Mouse (Mus musculus) heart, adult 2 months (tissue): ENCODE results near the gene Nckap5. TPM values are rescaled to one million over a fixed set of nuclear protein-coding genes. Genes with fewer than 3 reads are reported as not detected.
"Not testable (repeated sequence)": the region's sequence is repeated elsewhere in the genome, so short reads cannot be mapped to it uniquely, and the experiment has no call there.

ENCODE experiments used
- DNase-seq, 2 experiments: peaks; one replicate each; pipeline ENCODE4 v3.0.0; 2021
- H3K27ac ChIP-seq: fragments of 200-600 bp; 2 replicates; pipeline ENCODE4 v1.8.1; 2022
- H3K27me3 ChIP-seq: fragments of 200-500 bp; 2 replicates; pipeline ENCODE4 v1.6.1; 2012; ENCODE audit warnings: mild to moderate bottlenecking, low read length, inconsistent platforms, mixed read lengths; ENCODE audit not compliant: control insufficient read depth, insufficient read depth
- H3K36me3 ChIP-seq: fragments of 200-500 bp; 2 replicates; pipeline ENCODE4 v1.6.1; 2012; ENCODE audit warnings: low read length, inconsistent platforms; ENCODE audit not compliant: control insufficient read depth, insufficient read depth
- H3K4me1 ChIP-seq: fragments of 200-500 bp; 2 replicates; pipeline ENCODE4 v1.6.1; 2011; ENCODE audit warnings: low read length; ENCODE audit not compliant: control insufficient read depth, insufficient read depth
- H3K4me3 ChIP-seq: fragments of 200-600 bp; 2 replicates; pipeline ENCODE4 v1.8.1; 2022
- H3K79me2 ChIP-seq: fragments of 200-500 bp; replicated peaks from 2 replicates; pipeline ENCODE4 v1.6.1; 2012; ENCODE audit warnings: mild to moderate bottlenecking, inconsistent platforms, low read length, moderate library complexity, mixed read lengths; ENCODE audit not compliant: control insufficient read depth, insufficient read depth
- H3K9ac ChIP-seq: fragments of 200-500 bp; 2 replicates; pipeline ENCODE4 v1.6.1; 2012; ENCODE audit warnings: low read depth, mild to moderate bottlenecking, control low read depth, inconsistent platforms, low read length, mixed read lengths
- CTCF ChIP-seq: fragments of 200-600 bp; IDR thresholded peaks from 2 replicates; pipeline ENCODE4 v1.8.1; 2022; ENCODE audit warnings: antibody characterized with exemption, mild to moderate bottlenecking, moderate library complexity
- EP300 ChIP-seq: fragments of 200-500 bp; IDR thresholded peaks from 2 replicates; pipeline ENCODE4 v1.6.1; 2011; ENCODE audit warnings: low read depth, low read length, control low read depth; ENCODE audit not compliant: insufficient read depth
- POLR2A ChIP-seq: fragments of 200-500 bp; IDR thresholded peaks from 2 replicates; pipeline ENCODE4 v1.6.1; 2011; ENCODE audit warnings: mild to moderate bottlenecking, low read depth, low read length, control low read depth; ENCODE audit not compliant: insufficient read depth
- WGBS: fragments of 180-500 bp; shearing (Covaris S2); methylation state at CpG from one replicate; pipeline ENCODE4 v1.1.7; 2018; 5-methylcytosine and 5-hydroxymethylcytosine counted together
- intact Hi-C: fragments of 180-260 bp; cut with DNase I; formaldehyde crosslinking; loops from one replicate; pipeline ENCODE4 v1.15.1; 2025
- polyA plus RNA-seq: library from polyadenylated mRNA; depleted of rRNA; stranded (reverse); fragments of >200 nt; gene quantifications from 2 replicates; pipeline ENCODE4 v1.2.3, GENCODE M21; 2012
- total RNA-seq, 2 experiments: library from RNA; stranded (reverse); gene quantifications; 2 replicates each; pipeline ENCODE4 v1.2.3; 2021

Nckap5 gene
- total and polyA plus RNA-seq, 3 experiments, result 2.8 to 9.6 (median 6.0) TPM

DNA sequence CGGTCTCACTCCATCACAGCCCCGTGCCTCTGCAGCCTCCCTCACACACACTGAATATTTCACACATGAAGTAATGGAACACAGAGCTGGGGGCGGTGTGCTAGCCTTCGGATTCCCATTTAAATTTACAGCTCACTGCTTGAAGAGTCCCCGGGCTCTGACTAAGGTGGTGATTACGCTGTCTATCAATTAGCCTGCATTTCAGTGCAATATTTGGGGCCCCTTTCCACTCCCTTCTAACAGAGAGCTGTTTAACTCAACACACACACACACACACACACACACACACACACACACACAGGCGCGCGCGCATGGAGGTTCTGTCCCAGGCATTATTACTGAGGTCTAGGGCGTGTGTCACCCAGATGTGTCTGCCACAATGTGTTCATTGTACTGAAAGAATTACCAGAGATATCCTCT, 31.2 kb downstream of the Nckap5 start:
- Histone ChIP-seq H3K4me3 (no peak overlapping the region), H3K27me3 (no peaks in the 10 kb centered on the region), H3K36me3 (no peaks in the 10 kb centered on the region), H3K4me1 (peaks cover 5% of the 10 kb centered on the region), H3K79me2 (no peaks in the 10 kb centered on the region), H3K9ac (no peak overlapping the region), H3K27ac (no peak overlapping the region; the same call in 1 of the 2 replicates)
- TF ChIP-seq EP300 (no peak), CTCF (no peak), POLR2A (no peak)
- intact Hi-C loops, result no loop called here
- peak in 1 of 2 experiments; percentile 17 for DNase-seq
- WGBS, result 63% methylated on average over 11 of the region's 11 CpGs

DNA sequence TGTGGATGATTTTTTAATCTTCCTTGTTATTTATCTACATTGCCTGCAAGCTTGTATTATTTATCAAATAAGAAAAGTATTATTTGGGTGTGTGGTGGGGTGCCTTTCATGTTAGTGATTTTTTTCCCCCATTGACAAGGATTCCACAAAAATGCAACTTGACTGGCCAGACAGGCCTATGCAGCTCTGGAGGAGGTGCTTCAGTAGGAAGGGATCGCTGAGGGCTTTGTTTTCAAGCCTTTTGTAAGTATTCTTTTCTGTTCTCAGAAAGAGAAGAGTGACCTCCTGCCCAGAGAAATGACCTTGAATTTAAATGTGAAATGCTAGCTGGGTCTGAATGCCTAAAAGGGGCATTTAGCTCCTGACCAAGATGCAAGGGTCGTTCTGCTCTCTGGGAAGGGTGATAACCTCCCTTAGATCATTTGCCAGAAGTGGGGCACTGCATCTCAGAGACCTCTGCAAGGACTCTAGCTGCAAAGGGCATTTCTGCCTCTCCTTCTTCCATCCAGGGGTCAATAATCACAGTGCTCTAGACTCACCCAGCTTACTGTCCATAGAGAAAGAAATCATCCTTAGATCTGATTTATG, 50.2 kb downstream of the Nckap5 start:
- H3K79me2 ChIP-seq, result not testable (repeated sequence)
- WGBS, result no CpG with 5 or more reads among the region's 2 CpGs

DNA sequence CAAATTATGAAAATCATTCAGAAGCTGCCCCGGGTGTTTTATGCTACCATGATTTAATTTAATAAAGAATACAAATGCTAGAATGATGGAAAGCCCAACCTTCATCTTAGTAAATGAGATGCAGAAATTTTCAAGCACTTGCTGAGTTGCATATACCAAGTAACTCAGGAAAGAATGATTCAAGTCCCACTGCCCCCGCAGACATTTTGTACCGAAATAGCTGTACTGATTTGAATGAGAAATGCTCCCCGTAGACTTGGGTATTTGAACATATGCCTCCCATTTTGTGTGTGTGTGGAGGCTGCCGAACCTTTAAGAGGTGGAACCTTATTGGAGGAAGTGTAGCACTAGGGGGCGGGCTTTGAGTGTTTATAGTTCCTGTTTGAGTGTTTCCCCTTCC, 56.7 kb downstream of the Nckap5 start:
- intact Hi-C loops, H3K79me2 ChIP-seq, H3K27ac ChIP-seq, H3K9ac ChIP-seq, H3K36me3 ChIP-seq, DNase-seq, H3K27me3 ChIP-seq, H3K4me1 ChIP-seq, H3K4me3 ChIP-seq: not testable (repeated sequence)
- no CpG with 5 or more reads among the region's 6 CpGs for WGBS

More for the DNA sequence above, 50.2 kb downstream of the Nckap5 start:
- intact Hi-C loops, H3K9ac ChIP-seq, H3K27ac ChIP-seq, H3K4me3 ChIP-seq, DNase-seq, H3K27me3 ChIP-seq, H3K4me1 ChIP-seq, H3K36me3 ChIP-seq: not testable (repeated sequence)

- no peak for TF ChIP-seq EP300
- TF ChIP-seq CTCF, result no peak
- no peak for TF ChIP-seq POLR2A
- Histone ChIP-seq H3K4me1 (peaks cover 1% of the 10 kb centered on the region; the same call in 1 of the 2 replicates), H3K9ac (no peak overlapping the region), H3K4me3 (no peak overlapping the region), H3K27ac (no peak overlapping the region; the same call in 1 of the 2 replicates), H3K36me3 (no peaks in the 10 kb centered on the region; the same call in 1 of the 2 replicates), H3K79me2 (no peaks in the 10 kb centered on the region), H3K27me3 (no peaks in the 10 kb centered on the region)
- intact Hi-C loops, result no loop called here
- WGBS, result 33% methylated on average over 1 of the region's 1 CpGs
- no peak for DNase-seq
Measured at GRCm38 (mm10) chr1:126766971-126767370, 63.6 kb downstream of the Nckap5 start.

DNA sequence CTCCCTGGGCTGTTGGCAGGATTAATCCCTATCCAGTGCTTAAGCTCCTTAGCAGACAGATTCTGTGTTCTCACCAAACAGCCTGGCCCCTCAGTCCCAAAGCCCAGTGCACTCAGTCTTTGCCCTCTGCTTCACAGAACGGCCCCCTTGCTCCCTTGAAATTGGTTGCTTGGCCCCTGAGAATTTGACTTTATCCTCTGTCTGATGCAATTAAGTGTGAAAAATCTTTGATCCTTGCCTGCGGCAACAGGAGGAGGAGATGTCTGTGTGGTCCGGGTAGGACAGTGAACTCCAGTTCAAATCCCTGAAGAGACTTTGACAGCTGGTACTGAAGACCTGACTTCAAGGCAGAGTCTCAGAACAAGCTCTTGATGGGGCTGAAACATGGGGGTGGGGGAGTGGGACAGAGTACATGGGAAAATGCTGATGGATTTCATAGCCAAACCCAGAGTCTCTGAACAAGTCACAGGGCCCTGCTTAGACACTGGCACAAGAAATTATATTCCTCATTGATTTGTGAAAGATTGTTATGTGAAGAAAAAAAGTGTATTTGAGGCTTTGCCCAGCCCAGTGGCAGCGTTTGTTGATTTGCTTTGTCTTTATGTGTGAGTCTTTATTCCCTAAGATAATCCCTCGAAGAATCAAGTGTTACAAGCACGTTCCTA, 65.0 kb downstream of the Nckap5 start:
- Histone ChIP-seq H3K27ac (no peak overlapping the region), H3K4me3 (no peak overlapping the region), H3K9ac (no peak overlapping the region), H3K4me1 (peaks cover 1% of the 10 kb centered on the region; the same call in 1 of the 2 replicates), H3K79me2 (no peaks in the 10 kb centered on the region), H3K36me3 (no peaks in the 10 kb centered on the region; the same call in 1 of the 2 replicates), H3K27me3 (no peaks in the 10 kb centered on the region)
- no peak for DNase-seq
- TF ChIP-seq POLR2A (no peak), EP300 (no peak), CTCF (no peak)
- WGBS, result 65% methylated on average over 6 of the region's 6 CpGs
- intact Hi-C loops, result no loop called here

- H3K4me3 ChIP-seq, result no peak overlapping the region
- no peak for TF ChIP-seq EP300
- TF ChIP-seq CTCF, result no peak
- no peak for TF ChIP-seq POLR2A
- no peak for DNase-seq
- intact Hi-C loops, result no loop called here
- no peaks in the 10 kb centered on the region for H3K27me3 ChIP-seq
- H3K9ac ChIP-seq, result no peak overlapping the region
- no peak overlapping the region for H3K27ac ChIP-seq
- H3K4me1 ChIP-seq, result peaks cover 1% of the 10 kb centered on the region; the same call in 1 of the 2 replicates
- H3K79me2 ChIP-seq, result no peaks in the 10 kb centered on the region
- 67% methylated on average over 3 of the region's 3 CpGs for WGBS
- H3K36me3 ChIP-seq, result no peaks in the 10 kb centered on the region; the same call in 1 of the 2 replicates
Measured at GRCm38 (mm10) chr1:126764201-126764600, 66.4 kb downstream of the Nckap5 start.
